Mouse (Mus musculus) liver, adult 2 months (tissue): ENCODE data around the gene Fry. TPM values are rescaled to one million over a fixed set of nuclear protein-coding genes. Genes with fewer than 3 reads are reported as not detected.

ENCODE experiments used
- DNase-seq: peaks from one replicate; pipeline ENCODE4 v3.0.0-alpha.2; 2011; ENCODE audit warnings: low read depth, low spot score; ENCODE audit errors: extremely low read depth
- H3K27ac ChIP-seq: fragments of 200-500 bp; replicated peaks from 2 replicates; pipeline ENCODE4 v1.5.1; 2012; ENCODE audit warnings: low read depth, mild to moderate bottlenecking, control low read depth, inconsistent platforms, low read length; ENCODE audit not compliant: insufficient read depth
- H3K27me3 ChIP-seq: fragments of 200-500 bp; 2 replicates; pipeline ENCODE4 v1.6.1; 2012; ENCODE audit warnings: mild to moderate bottlenecking, moderate library complexity, low read length, inconsistent platforms; ENCODE audit not compliant: control insufficient read depth, insufficient read depth
- H3K36me3 ChIP-seq: fragments of 200-500 bp; 2 replicates; pipeline ENCODE4 v1.6.1; 2012; ENCODE audit warnings: low read length, inconsistent platforms; ENCODE audit not compliant: control insufficient read depth, insufficient read depth
- H3K4me1 ChIP-seq: fragments of 200-500 bp; 2 replicates; pipeline ENCODE4 v1.6.1; 2011; ENCODE audit warnings: low read length; ENCODE audit not compliant: control insufficient read depth, insufficient read depth
- H3K4me3 ChIP-seq: fragments of 200-500 bp; 2 replicates; pipeline ENCODE4 v1.5.1; 2011; ENCODE audit warnings: low read depth, mild to moderate bottlenecking, control low read depth, low read length, moderate library complexity; ENCODE audit not compliant: insufficient read depth
- H3K79me2 ChIP-seq: fragments of 200-500 bp; 2 replicates; pipeline ENCODE4 v1.6.1; 2012; ENCODE audit warnings: inconsistent platforms, mild to moderate bottlenecking, low read length, moderate library complexity; ENCODE audit not compliant: control insufficient read depth, insufficient read depth
- H3K9ac ChIP-seq: fragments of 200-500 bp; 2 replicates; pipeline ENCODE4 v1.6.1; 2012; ENCODE audit warnings: low read depth, mild to moderate bottlenecking, control low read depth, inconsistent platforms, low read length
- CTCF ChIP-seq: fragments of 200-500 bp; IDR thresholded peaks from 2 replicates; pipeline ENCODE4 v1.5.1; 2011; ENCODE audit warnings: low read depth, low read length, control low read depth
- POLR2A ChIP-seq: fragments of 200-500 bp; IDR thresholded peaks from 2 replicates; pipeline ENCODE4 v1.6.1; 2011; ENCODE audit warnings: low read length, control low read depth; ENCODE audit not compliant: insufficient read depth; ENCODE audit errors: extremely low read depth
- WGBS: fragments of 180-500 bp; shearing (Covaris S2); methylation state at CpG from one replicate; pipeline ENCODE4 v1.1.7; 2018; 5-methylcytosine and 5-hydroxymethylcytosine counted together
- polyA plus RNA-seq: library from polyadenylated mRNA; depleted of rRNA; stranded (reverse); fragments of >200 nt; gene quantifications from 2 replicates; pipeline ENCODE4 v1.2.3, GENCODE M21; 2012
- total RNA-seq: library from RNA; depleted of rRNA; stranded (reverse); fragments of >200 nt; gene quantifications from 2 replicates; pipeline ENCODE4 v1.2.3, GENCODE M21; 2014

The Fry gene
- total and polyA plus RNA-seq, 2 experiments = 0.62 to 1.8 TPM

DNA sequence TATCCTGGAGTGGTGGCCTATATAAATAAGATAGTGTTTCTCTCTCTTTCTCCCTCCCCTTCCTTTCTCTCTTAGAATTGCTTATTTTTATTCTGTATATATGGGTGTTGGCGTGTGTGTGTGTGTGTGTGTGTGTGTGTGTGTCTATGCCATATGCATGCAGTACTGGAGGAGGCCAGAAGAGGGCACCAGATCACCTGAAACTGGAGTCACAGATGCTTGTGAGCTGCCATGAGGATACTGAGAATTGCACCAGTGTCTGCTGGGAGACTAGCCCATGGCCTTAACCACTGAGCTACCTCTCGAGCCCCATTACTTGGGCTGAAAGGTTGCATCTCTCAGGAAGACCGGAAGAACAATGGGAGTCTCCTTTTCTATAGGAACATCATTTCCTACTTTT, 149.8 kb downstream of the Fry start:
- Histone ChIP-seq H3K4me3 (no peak overlapping the region), H3K79me2 (no peaks in the 10 kb centered on the region), H3K4me1 (peaks cover 13% of the 10 kb centered on the region), H3K27ac (no peak overlapping the region), H3K9ac (no peak overlapping the region), H3K36me3 (no peaks in the 10 kb centered on the region), H3K27me3 (no peaks in the 10 kb centered on the region)
- no peak for DNase-seq
- TF ChIP-seq POLR2A = no peak
- TF ChIP-seq CTCF = peak; percentile 45
- 97% methylated on average over 3 of the region's 3 CpGs for WGBS

DNA sequence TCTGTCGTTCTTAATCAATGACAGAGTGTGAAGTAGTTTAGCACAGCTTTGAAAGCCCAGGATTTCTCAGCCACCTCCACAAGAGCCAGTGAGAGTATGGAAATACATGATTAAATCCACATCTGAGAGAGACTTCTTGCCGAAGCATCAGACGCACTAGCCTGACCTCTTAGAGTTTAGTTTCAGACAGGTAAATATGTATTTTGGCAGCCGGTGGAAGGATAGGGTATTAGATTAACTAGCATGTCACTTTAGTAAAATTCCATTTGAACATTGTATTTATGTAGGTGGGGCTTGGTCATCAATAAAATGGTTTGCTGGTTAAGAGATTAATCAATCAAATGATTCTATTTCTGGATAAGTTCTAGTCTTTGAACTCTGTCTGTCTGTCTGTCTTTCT, 152.0 kb downstream of the Fry start:
- Histone ChIP-seq H3K27me3 (no peaks in the 10 kb centered on the region), H3K4me1 (peaks cover 10% of the 10 kb centered on the region), H3K9ac (no peak overlapping the region), H3K36me3 (no peaks in the 10 kb centered on the region), H3K27ac (0 out of 2 replicates have a peak overlapping the region, but pooled peaks have one; percentile 68), H3K4me3 (no peak overlapping the region), H3K79me2 (no peaks in the 10 kb centered on the region)
- TF ChIP-seq POLR2A (no peak), CTCF (no peak)
- 21% methylated on average over 4 of the region's 4 CpGs for WGBS
- peak; percentile 98 for DNase-seq

DNA sequence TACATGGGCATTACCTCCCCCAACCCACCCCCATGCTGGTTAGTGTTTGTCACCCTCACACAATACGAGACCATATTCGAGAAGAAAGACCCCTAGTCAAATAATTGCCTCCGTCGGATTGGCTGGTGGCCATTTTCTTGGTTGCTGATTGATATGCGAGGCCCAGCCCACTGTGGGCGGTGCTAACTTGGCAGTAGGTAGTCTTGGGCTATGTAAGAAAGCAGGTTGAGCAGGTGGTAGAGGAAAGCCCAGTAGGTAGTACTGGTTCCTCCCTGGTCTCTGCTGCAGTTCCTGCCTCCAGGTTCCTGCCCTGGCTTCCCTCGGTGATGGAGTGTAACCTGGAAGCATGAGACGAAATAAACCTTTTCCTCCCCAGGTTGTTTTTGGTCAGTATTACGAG, 153.7 kb downstream of the Fry start:
- no peaks in the 10 kb centered on the region for H3K79me2 ChIP-seq
- 95% methylated on average over 9 of the region's 9 CpGs for WGBS
- peaks cover 14% of the 10 kb centered on the region for H3K4me1 ChIP-seq
- no peaks in the 10 kb centered on the region for H3K27me3 ChIP-seq
- H3K4me3 ChIP-seq = no peak overlapping the region
- no peak for DNase-seq
- no peaks in the 10 kb centered on the region for H3K36me3 ChIP-seq
- no peak overlapping the region for H3K27ac ChIP-seq
- no peak overlapping the region for H3K9ac ChIP-seq
- TF ChIP-seq CTCF = no peak
- TF ChIP-seq POLR2A = no peak

DNA sequence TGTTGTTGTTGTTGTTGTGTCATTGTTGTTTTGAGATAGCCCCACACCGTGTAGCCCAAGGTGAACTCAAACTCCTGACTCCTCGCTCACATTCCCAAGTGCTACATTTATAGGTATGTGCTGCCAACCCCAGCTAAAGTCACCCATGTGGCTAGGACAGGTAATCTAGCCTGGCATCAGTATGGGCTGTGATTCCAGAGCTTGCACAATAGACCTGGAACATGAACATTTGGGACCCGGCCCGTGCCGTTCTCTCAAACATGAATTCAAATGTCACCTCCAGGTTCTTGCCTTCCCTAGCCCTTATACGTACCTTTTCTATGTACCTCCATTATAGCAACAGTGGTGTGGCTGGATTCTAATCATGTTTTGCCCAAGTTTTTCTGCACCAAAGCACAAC, 156.9 kb downstream of the Fry start:
- H3K4me1 ChIP-seq = peaks cover 12% of the 10 kb centered on the region

DNA sequence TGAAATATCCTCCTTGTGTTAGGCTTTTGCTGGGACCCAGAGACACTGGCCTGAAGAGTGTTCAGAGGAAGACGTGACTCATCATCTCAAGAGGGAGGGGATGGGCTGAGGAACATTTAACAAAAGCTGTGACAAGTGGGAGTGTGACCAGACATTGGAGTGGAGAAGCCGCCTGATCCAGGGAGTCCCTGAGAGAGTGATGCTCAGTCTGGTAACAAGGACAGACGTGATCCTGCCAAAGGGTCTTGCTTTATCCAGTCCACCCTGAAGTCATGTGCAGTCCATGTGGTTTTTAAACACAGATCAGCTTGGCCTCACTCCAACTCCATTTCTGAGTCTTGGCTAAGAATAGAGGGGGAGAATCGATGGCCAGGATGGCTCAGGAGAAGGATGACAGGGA, 158.2 kb downstream of the Fry start:
- peaks cover 9% of the 10 kb centered on the region for H3K4me1 ChIP-seq
- WGBS = 76% methylated on average over 4 of the region's 4 CpGs
- H3K4me3 ChIP-seq = no peak overlapping the region
- H3K27me3 ChIP-seq = no peaks in the 10 kb centered on the region
- peak; percentile 30 for DNase-seq
- TF ChIP-seq POLR2A (no peak), CTCF (no peak)
- no peaks in the 10 kb centered on the region for H3K36me3 ChIP-seq
- no peak overlapping the region for H3K9ac ChIP-seq
- no peak overlapping the region for H3K27ac ChIP-seq
- H3K79me2 ChIP-seq = no peaks in the 10 kb centered on the region

More for the DNA sequence above, 156.9 kb downstream of the Fry start:
- WGBS = 36% methylated on average over 6 of the region's 6 CpGs
- Histone ChIP-seq H3K36me3 (no peaks in the 10 kb centered on the region), H3K27ac (no peak overlapping the region), H3K9ac (no peak overlapping the region), H3K79me2 (no peaks in the 10 kb centered on the region), H3K27me3 (no peaks in the 10 kb centered on the region), H3K4me3 (no peak overlapping the region)
- peak; percentile 90 for DNase-seq
- TF ChIP-seq CTCF = no peak
- TF ChIP-seq POLR2A = no peak

DNA sequence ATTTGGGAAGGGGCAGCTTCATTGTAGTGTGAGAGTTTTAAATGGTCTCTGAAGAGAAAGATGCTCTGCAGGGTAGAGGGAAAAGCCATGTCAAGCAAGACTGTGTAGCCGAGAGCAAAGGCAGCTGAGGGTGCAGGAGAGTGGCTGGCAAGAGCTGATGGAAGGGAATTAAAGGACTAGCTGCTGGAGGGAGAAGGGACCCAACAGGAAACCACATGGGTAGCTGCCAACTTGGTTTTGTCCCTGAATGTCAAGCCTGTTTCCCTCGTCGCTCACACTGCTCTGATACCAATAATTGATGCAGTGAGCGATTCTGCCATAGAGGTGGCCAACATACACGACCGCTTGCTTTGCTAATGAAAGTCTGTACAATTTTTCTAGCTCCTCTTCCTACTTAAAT, 160.9 kb downstream of the Fry start:
- Histone ChIP-seq H3K36me3 (no peaks in the 10 kb centered on the region), H3K79me2 (no peaks in the 10 kb centered on the region), H3K27me3 (no peaks in the 10 kb centered on the region), H3K27ac (no peak overlapping the region), H3K4me1 (peaks cover 7% of the 10 kb centered on the region), H3K4me3 (no peak overlapping the region), H3K9ac (no peak overlapping the region)
- TF ChIP-seq CTCF = no peak
- no peak for TF ChIP-seq POLR2A
- 92% methylated on average over 6 of the region's 6 CpGs for WGBS
- no peak for DNase-seq
